Mouse (Mus musculus) embryonic stem cell, embryonic (primary cell): Measurements from ENCODE around the gene Morc1.

ENCODE experiments used
- CTCF ChIA-PET, 4 experiments: fragments of 300-600 bp in 2 of 4; fragments of 350-600 bp in 2 of 4; sonication (Branson Sonifier 250); formaldehyde crosslinking; loops; one replicate each; lab custom pipeline; 2022; ENCODE audit warnings: inconsistent platforms in 2 of 4; lab: Charles Lee
- POLR2A ChIA-PET, 4 experiments: fragments of 300-600 bp in 2 of 4; fragments of 350-600 bp in 2 of 4; sonication (Branson Sonifier 250); formaldehyde crosslinking; loops; one replicate each; lab custom pipeline; 2022; ENCODE audit warnings: antibody characterized with exemption in 4 of 4, inconsistent platforms in 1 of 4; lab: Charles Lee

Morc1 gene

DNA sequence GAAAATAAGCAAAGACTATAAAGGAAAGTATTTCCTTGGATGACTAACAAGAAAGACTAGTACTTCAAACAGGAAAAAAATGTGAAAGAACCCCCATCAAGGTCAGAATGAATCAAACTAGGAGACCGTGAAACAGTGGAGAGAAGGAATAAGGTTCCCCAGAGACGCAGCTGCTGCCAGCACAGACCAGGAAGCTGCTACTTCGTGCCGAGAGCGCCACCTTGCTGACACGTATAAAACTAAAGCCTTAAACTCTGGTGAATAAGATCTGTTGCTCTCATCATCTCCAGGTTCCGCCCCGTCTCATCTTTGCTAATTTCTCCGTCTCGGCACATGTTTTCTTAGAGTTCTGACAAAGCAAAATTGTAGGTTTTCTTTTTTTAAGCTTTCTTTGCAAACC lies 244.6 kb downstream of the Morc1 start:
- POLR2A ChIA-PET, result interaction anchor here (0.6 to 2.0 kb wide), 9 partner anchors 9 to 394 kb away, joined by 3 to 4 read pairs (median 3); partner anchors contain the start of genes Cip2a (in 1 of the 4), Dzip3 (in 1 of the 4) and Morc1 (in 1 of the 4)
- CTCF ChIA-PET, result interaction anchor here (0.5 to 2.3 kb wide), 14 partner anchors 9 to 313 kb away, joined by 3 to 11 read pairs (median 4); partner anchors contain the start of gene Morc1 (in 2 of the 4)

DNA sequence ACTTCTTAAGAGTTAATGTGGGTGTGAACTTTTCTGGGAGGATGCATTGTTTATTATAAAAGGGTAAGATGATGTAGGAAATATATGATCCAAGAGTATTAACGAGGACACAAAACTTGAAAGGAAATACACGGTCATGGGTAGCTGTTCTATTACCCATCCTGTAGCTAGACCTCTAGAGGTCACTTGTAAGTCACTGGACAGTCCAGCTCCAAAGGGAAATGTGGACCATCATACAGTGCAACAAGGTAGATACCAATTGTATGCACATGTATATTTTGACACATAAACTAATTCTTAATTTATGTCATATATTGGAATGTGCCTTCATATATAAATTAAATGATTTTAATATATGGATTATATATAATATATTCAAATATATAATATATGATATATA lies 245.2 kb downstream of the Morc1 start:
- ChIA-PET POLR2A (interaction anchor here (0.6 to 2.0 kb wide), 6 partner anchors 10 to 394 kb away, joined by 3 to 4 read pairs (median 4); partner anchors contain the start of genes Cip2a (in 1 of the 4), Dzip3 (in 1 of the 4) and Morc1 (in 1 of the 4)), CTCF (interaction anchor here in 3 of 4 experiments (0.5 to 2.3 kb wide), 9 partner anchors 8 to 266 kb away, joined by 3 to 11 read pairs (median 5); partner anchors contain the start of gene Morc1 (in 2 of the 3))

DNA sequence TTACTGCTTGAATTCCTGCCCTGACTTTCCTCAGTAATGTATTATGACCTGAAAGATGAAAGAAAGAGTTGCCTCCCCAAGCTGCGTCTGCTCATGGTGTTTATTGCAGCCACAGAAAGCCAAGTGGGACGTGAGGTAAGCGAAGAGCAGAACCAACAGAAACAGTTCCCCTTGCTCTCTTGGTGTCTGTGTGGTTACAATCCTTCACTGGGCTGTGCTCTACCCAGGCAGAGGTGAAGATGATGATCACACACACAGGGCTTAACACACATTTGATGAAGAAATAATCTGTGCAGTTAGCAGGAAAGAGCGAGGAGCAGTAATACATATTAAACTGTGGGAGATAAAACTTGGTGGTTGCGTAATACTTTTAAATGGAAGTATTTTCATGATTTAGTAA lies 246.3 kb downstream of the Morc1 start:
- POLR2A ChIA-PET, result no interaction called here
- CTCF ChIA-PET, result no interaction called here

DNA sequence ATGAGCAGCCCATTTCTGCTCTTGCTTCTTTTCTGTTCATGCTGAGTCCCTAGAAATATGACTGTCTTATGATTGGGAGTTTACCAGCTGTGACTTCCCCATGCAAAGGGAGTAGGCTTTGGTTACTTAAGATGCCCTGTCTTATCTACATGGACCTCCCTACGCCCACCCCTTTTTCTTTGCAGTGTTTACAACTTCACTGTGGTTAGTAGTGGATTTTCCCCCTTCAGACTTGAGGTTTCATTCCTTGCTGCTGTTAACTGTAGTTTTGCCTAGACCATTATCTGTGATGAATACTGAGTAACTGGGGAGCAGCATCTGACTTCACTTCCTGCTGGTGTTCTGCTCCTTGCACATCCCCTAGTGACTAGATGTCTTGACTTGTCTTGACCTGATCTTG lies 247.0 kb downstream of the Morc1 start:
- CTCF ChIA-PET, result interaction anchor here in 1 of 4 experiments (0.6 kb wide), 1 partner anchor 247 kb away, joined by 5 read pairs; the partner anchor contains the start of gene Morc1
- POLR2A ChIA-PET, result no interaction called here
